Mouse (Mus musculus): Measurements from ENCODE around the gene Ino80b.

Ino80b gene

GRCm38 (mm10) chr6:83140044-83140443 lies 14.8 kb upstream of the Ino80b start:
- DNase-seq, result no peak

- no peak for DNase-seq
Observed at GRCm38 (mm10) chr6:83138056-83138455, 12.8 kb upstream of the Ino80b start.

- peak; percentile 59 for DNase-seq
Observed at GRCm38 (mm10) chr6:83137576-83137950, 12.3 kb upstream of the Ino80b start.

- DNase-seq, result no peak
Observed at GRCm38 (mm10) chr6:83136881-83137575, 11.8 kb upstream of the Ino80b start.

- DNase-seq, result no peak
Observed at GRCm38 (mm10) chr6:83136291-83136880, 11.2 kb upstream of the Ino80b start.

- no peak for DNase-seq
Observed at GRCm38 (mm10) chr6:83135571-83136161, 10.4 kb upstream of the Ino80b start.

- no peak for DNase-seq
Observed at GRCm38 (mm10) chr6:83134951-83135513, 9.8 kb upstream of the Ino80b start, which contains the start of gene Rtkn. Rtkn (plus strand) TSS chr6:83135463.

- DNase-seq, result no peak
Observed at GRCm38 (mm10) chr6:83134226-83134625, 9.0 kb upstream of the Ino80b start.

GRCm38 (mm10) chr6:83132176-83132919 lies 7.1 kb upstream of the Ino80b start:
- DNase-seq, result no peak

- no peak for DNase-seq
Observed at GRCm38 (mm10) chr6:83131469-83132034, 6.3 kb upstream of the Ino80b start.

GRCm38 (mm10) chr6:83127419-83127818 lies 2.2 kb upstream of the Ino80b start:
- DNase-seq, result no peak

- peak; percentile 86 for DNase-seq
Observed at GRCm38 (mm10) chr6:83124851-83125312, 349 bp downstream of the Ino80b start.

GRCm38 (mm10) chr6:83122961-83123360 lies 2.3 kb downstream of the Ino80b start:
- no peak for DNase-seq

- no peak for DNase-seq
Observed at GRCm38 (mm10) chr6:83121863-83122710, 3.1 kb downstream of the Ino80b start.

- peak; percentile 80 for DNase-seq
Observed at GRCm38 (mm10) chr6:83120930-83121862, 4.0 kb downstream of the Ino80b start, which contains the start of gene Wbp1. Wbp1 (minus strand) TSS chr6:83121559.

GRCm38 (mm10) chr6:83119734-83120051 lies 5.5 kb downstream of the Ino80b start:
- no peak for DNase-seq

GRCm38 (mm10) chr6:83118825-83119733 lies 6.2 kb downstream of the Ino80b start:
- no peak for DNase-seq

- DNase-seq, result no peak
Observed at GRCm38 (mm10) chr6:83118369-83118768, 6.9 kb downstream of the Ino80b start.

- DNase-seq, result no peak
Observed at GRCm38 (mm10) chr6:83117616-83118015, 7.6 kb downstream of the Ino80b start.

GRCm38 (mm10) chr6:83117165-83117438 lies 8.1 kb downstream of the Ino80b start:
- DNase-seq, result no peak

All from right cerebral cortex, postnatal 4 days (tissue).